Mouse (Mus musculus) gastrocnemius, adult 2 months (tissue): ENCODE data around the gene Pola2. TPM values are rescaled to one million over a fixed set of nuclear protein-coding genes. Genes with fewer than 3 reads are reported as not detected.

ENCODE experiments used
- DNase-seq: peaks from one replicate; pipeline ENCODE4 v3.0.0; 2022
- H3K27ac ChIP-seq: fragments of 200-600 bp; 2 replicates; pipeline ENCODE4 v1.8.1; 2022; ENCODE audit warnings: mild to moderate bottlenecking
- H3K4me3 ChIP-seq: fragments of 200-600 bp; 2 replicates; pipeline ENCODE4 v1.8.1; 2022; ENCODE audit warnings: mild to moderate bottlenecking, moderate library complexity
- CTCF ChIP-seq: fragments of 200-600 bp; IDR thresholded peaks from 2 replicates; pipeline ENCODE4 v1.8.1; 2022; ENCODE audit warnings: antibody characterized with exemption, mild to moderate bottlenecking, moderate library complexity
- intact Hi-C: fragments of 180-260 bp; cut with DNase I; formaldehyde crosslinking; loops from one replicate; pipeline ENCODE4 v1.15.1; 2025
- total RNA-seq, 2 experiments: library from RNA; stranded (reverse); gene quantifications; 2 replicates each; pipeline ENCODE4 v1.2.3; 2021

The Pola2 gene
- total RNA-seq, 2 experiments from 2014 or later, result 8.9 to 9.2 TPM

- no peak overlapping the region for H3K4me3 ChIP-seq
Observed at GRCm38 (mm10) chr19:5957371-5957770, 6.6 kb downstream of the Pola2 start.

GRCm38 (mm10) chr19:5956685-5957084 lies 7.3 kb downstream of the Pola2 start:
- DNase-seq, result peak; percentile 86
- H3K4me3 ChIP-seq, result peak overlapping the region; percentile 60
- TF ChIP-seq CTCF, result peak; percentile 93; the same call in 1 of the 2 replicates
- H3K27ac ChIP-seq, result peak overlapping the region; percentile 85
- intact Hi-C loops, result loop anchor here (1.0 to 2.0 kb wide), 2 partner anchors 14 to 32 kb away; partner anchors contain the start of gene Cdc42ep2

More at GRCm38 (mm10) chr19:5957371-5957770, 6.6 kb downstream of the Pola2 start:
- no peak for DNase-seq
- TF ChIP-seq CTCF, result no peak
- intact Hi-C loops, result loop anchor here (2.0 kb wide), 1 partner anchor 15 kb away; no protein-coding TSS in a partner anchor
- no peak overlapping the region for H3K27ac ChIP-seq

- Histone ChIP-seq H3K4me3 (peak overlapping the region; percentile 60), H3K27ac (peak overlapping the region; percentile 85)
- no peak for TF ChIP-seq CTCF
- intact Hi-C loops, result loop anchor here (1.0 to 2.0 kb wide), 2 partner anchors 13 to 32 kb away; partner anchors contain the start of gene Cdc42ep2
- no peak for DNase-seq
Observed at GRCm38 (mm10) chr19:5955704-5956670, 8.0 kb downstream of the Pola2 start.

- intact Hi-C loops, result no loop called here
- Histone ChIP-seq H3K27ac (peak overlapping the region; percentile 85), H3K4me3 (peak overlapping the region; percentile 60)
- no peak for DNase-seq
- TF ChIP-seq CTCF, result no peak
Observed at GRCm38 (mm10) chr19:5954936-5955335, 9.1 kb downstream of the Pola2 start.

GRCm38 (mm10) chr19:5954031-5954710 lies 9.8 kb downstream of the Pola2 start:
- no peak for DNase-seq
- Histone ChIP-seq H3K4me3 (no peak overlapping the region), H3K27ac (peak overlapping the region; percentile 85)
- intact Hi-C loops, result no loop called here
- no peak for TF ChIP-seq CTCF

- TF ChIP-seq CTCF, result no peak
- Histone ChIP-seq H3K27ac (peak overlapping the region; percentile 85), H3K4me3 (peak overlapping the region; percentile 52)
- intact Hi-C loops, result no loop called here
- DNase-seq, result no peak
Observed at GRCm38 (mm10) chr19:5953201-5953770, 10.7 kb downstream of the Pola2 start.

- no peak for TF ChIP-seq CTCF
- Histone ChIP-seq H3K4me3 (peak overlapping the region; percentile 63), H3K27ac (peak overlapping the region; percentile 85)
- intact Hi-C loops, result no loop called here
- no peak for DNase-seq
Observed at GRCm38 (mm10) chr19:5952071-5952691, 11.8 kb downstream of the Pola2 start.

- Histone ChIP-seq H3K27ac (peak overlapping the region; percentile 85), H3K4me3 (peak overlapping the region; percentile 63)
- intact Hi-C loops, result no loop called here
- no peak for TF ChIP-seq CTCF
- DNase-seq, result no peak
Observed at GRCm38 (mm10) chr19:5951631-5952030, 12.4 kb downstream of the Pola2 start.

GRCm38 (mm10) chr19:5950218-5950617 lies 13.8 kb downstream of the Pola2 start:
- DNase-seq, result no peak
- TF ChIP-seq CTCF, result no peak
- peak overlapping the region; percentile 35; the same call in 1 of the 2 replicates for H3K27ac ChIP-seq
- peak overlapping the region; percentile 63 for H3K4me3 ChIP-seq
- intact Hi-C loops, result no loop called here

GRCm38 (mm10) chr19:5945891-5946290 lies 18.1 kb downstream of the Pola2 start:
- Histone ChIP-seq H3K4me3 (no peak overlapping the region), H3K27ac (peak overlapping the region; percentile 91)
- peak; percentile 76 for DNase-seq
- intact Hi-C loops, result no loop called here
- TF ChIP-seq CTCF, result no peak

- Histone ChIP-seq H3K4me3 (no peak overlapping the region), H3K27ac (peak overlapping the region; percentile 91)
- intact Hi-C loops, result no loop called here
- no peak for DNase-seq
- TF ChIP-seq CTCF, result no peak
Observed at GRCm38 (mm10) chr19:5945027-5945426, 19.0 kb downstream of the Pola2 start.

- Histone ChIP-seq H3K4me3 (no peak overlapping the region), H3K27ac (peak overlapping the region; percentile 91)
- intact Hi-C loops, result no loop called here
- peak; percentile 38 for DNase-seq
- no peak for TF ChIP-seq CTCF
Observed at GRCm38 (mm10) chr19:5944145-5944544, 19.9 kb downstream of the Pola2 start.
